Mouse (Mus musculus) lung, embryonic 16.5 days (tissue): Measurements from ENCODE around the gene Mybl2. TPM values are rescaled to one million over a fixed set of nuclear protein-coding genes. Genes with fewer than 3 reads are reported as not detected.

Experiments used
- ATAC-seq: fragments of 200-750 bp; cut with Nextera tagmentation; 2 replicates; pipeline ENCODE4 v1.8.0; 2017; ENCODE audit warnings: low read depth, mild to moderate bottlenecking, moderate library complexity
- H3K27ac ChIP-seq: fragments of 300-500 bp; sonication (generic); 2 replicates; pipeline ENCODE4 v1.5.1; 2014; ENCODE audit warnings: mild to moderate bottlenecking, control low read depth, low read length
- H3K27me3 ChIP-seq: fragments of 300-500 bp; sonication (generic); 2 replicates; pipeline ENCODE4 v1.6.1; 2014; ENCODE audit warnings: low read depth, low read length, mixed read lengths; ENCODE audit not compliant: control insufficient read depth, insufficient read depth
- H3K36me3 ChIP-seq: fragments of 300-500 bp; sonication (generic); 2 replicates; pipeline ENCODE4 v1.6.1; 2014; ENCODE audit warnings: low read length; ENCODE audit not compliant: control insufficient read depth, insufficient read depth
- H3K4me1 ChIP-seq: fragments of 300-500 bp; sonication (generic); replicated peaks from 2 replicates; pipeline ENCODE4 v1.6.1; 2014; ENCODE audit warnings: low read length, mixed read lengths; ENCODE audit not compliant: control insufficient read depth, insufficient read depth
- H3K4me2 ChIP-seq: fragments of 300-500 bp; sonication (generic); 2 replicates; pipeline ENCODE4 v1.6.1; 2014; ENCODE audit warnings: low read depth, low read length, control low read depth
- H3K4me3 ChIP-seq: fragments of 300-500 bp; sonication (generic); 2 replicates; pipeline ENCODE4 v1.5.1; 2014; ENCODE audit warnings: mild to moderate bottlenecking, low read length, control low read depth
- H3K9ac ChIP-seq: fragments of 300-500 bp; sonication (generic); 2 replicates; pipeline ENCODE4 v1.6.1; 2014; ENCODE audit warnings: low read length, control low read depth
- H3K9me3 ChIP-seq: fragments of 300-500 bp; sonication (generic); 2 replicates; pipeline ENCODE4 v1.6.1; 2016; ENCODE audit warnings: low read length; ENCODE audit not compliant: control insufficient read depth
- WGBS: fragments of 180-500 bp; shearing (Covaris S2); extraction: QIAGEN DNeasy Blood & Tissue Kit; methylation state at CpG from one replicate; pipeline ENCODE4 v1.1.7; 2014; 5-methylcytosine and 5-hydroxymethylcytosine counted together
- polyA plus RNA-seq: library from polyadenylated mRNA; unstranded; fragments of >200 nt; fragmentation: Nextera tagmentation; extraction: Ambion mirVana; gene quantifications from 2 replicates; pipeline ENCODE4 v1.2.1, GENCODE M21; 2015

Mybl2 gene
- polyA plus RNA-seq, 1 experiment from 2014 or later: 25.6 TPM

DNA sequence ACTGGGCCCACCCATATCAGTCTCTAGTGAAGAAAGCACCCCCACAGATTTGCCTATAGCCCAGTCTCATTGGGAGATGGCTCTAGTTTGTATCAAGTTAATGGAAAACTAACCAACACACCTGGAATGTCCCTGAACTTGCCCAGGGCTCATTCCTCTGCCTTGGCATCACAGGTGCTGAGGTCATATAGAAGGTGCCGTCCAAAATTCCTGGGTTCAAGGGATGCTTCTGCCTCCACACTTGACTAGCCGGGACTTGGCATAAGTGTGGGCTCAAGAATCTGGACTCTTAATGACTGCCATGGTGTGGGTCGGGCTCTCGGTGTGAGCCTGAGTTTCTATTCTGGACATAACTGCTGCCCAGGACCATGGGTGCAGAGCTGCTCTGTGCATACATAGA is 24.6 kb downstream of the Mybl2 start:
- H3K4me1 ChIP-seq: no peaks in the 10 kb centered on the region
- no peaks in the 10 kb centered on the region for H3K27me3 ChIP-seq
- H3K36me3 ChIP-seq: peaks cover 9% of the 10 kb centered on the region; the same call in 1 of the 2 replicates
- ATAC-seq: no peak
- 86% methylated on average over 4 of the region's 4 CpGs for WGBS
- no peak overlapping the region for H3K27ac ChIP-seq
- no peak overlapping the region for H3K4me2 ChIP-seq
- no peak overlapping the region for H3K4me3 ChIP-seq
- no peaks in the 10 kb centered on the region for H3K9me3 ChIP-seq
- no peak overlapping the region for H3K9ac ChIP-seq

DNA sequence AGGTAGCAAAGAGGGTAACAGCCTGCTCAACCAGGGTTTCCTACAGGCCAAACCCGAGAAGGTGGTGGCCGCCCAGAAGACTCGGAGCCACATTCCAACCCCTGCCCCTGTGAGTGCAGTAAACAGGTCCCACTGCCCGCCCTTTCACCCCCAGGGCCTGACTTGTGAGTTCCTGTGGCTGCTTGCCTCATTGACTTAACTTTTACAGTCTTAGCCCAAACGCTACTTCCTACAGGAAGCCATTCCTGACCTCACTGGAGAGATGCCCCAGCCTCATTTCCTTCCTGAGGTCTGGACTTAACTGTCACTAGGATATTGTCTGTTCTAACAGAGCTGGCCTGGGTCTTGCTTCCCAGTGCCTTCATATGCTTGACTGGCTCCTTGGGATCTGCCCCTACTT is 28.1 kb downstream of the Mybl2 start:
- no peak for ATAC-seq
- WGBS: 58% methylated on average over 5 of the region's 5 CpGs
- H3K9ac ChIP-seq: no peak overlapping the region

GRCm38 (mm10) chr2:163084519-163084918 is 30.0 kb downstream of the Mybl2 start:
- Histone ChIP-seq H3K27me3 (no peaks in the 10 kb centered on the region), H3K36me3 (peaks cover 3% of the 10 kb centered on the region; the same call in 1 of the 2 replicates), H3K4me1 (no peaks in the 10 kb centered on the region), H3K9ac (no peak overlapping the region), H3K4me3 (no peak overlapping the region), H3K27ac (no peak overlapping the region), H3K4me2 (no peak overlapping the region), H3K9me3 (no peaks in the 10 kb centered on the region)
- WGBS: 85% methylated on average over 3 of the region's 3 CpGs
- ATAC-seq: no peak

More for the DNA sequence above, 28.1 kb downstream of the Mybl2 start:
- H3K27me3 ChIP-seq: no peaks in the 10 kb centered on the region
- H3K4me1 ChIP-seq: no peaks in the 10 kb centered on the region
- H3K36me3 ChIP-seq: peaks cover 9% of the 10 kb centered on the region; the same call in 1 of the 2 replicates
- H3K4me3 ChIP-seq: no peak overlapping the region
- H3K9me3 ChIP-seq: no peaks in the 10 kb centered on the region
- H3K27ac ChIP-seq: no peak overlapping the region
- no peak overlapping the region for H3K4me2 ChIP-seq

GRCm38 (mm10) chr2:163085047-163085446 is 30.6 kb downstream of the Mybl2 start:
- Histone ChIP-seq H3K9ac (no peak overlapping the region), H3K9me3 (no peaks in the 10 kb centered on the region), H3K4me3 (no peak overlapping the region), H3K4me1 (no peaks in the 10 kb centered on the region), H3K27me3 (no peaks in the 10 kb centered on the region), H3K4me2 (no peak overlapping the region), H3K27ac (no peak overlapping the region), H3K36me3 (peaks cover 3% of the 10 kb centered on the region; the same call in 1 of the 2 replicates)
- 82% methylated on average over 6 of the region's 6 CpGs for WGBS
- ATAC-seq: no peak

- H3K4me2 ChIP-seq: no peak overlapping the region
- no peaks in the 10 kb centered on the region for H3K9me3 ChIP-seq
- H3K36me3 ChIP-seq: peaks cover 3% of the 10 kb centered on the region; the same call in 1 of the 2 replicates
- no peaks in the 10 kb centered on the region for H3K4me1 ChIP-seq
- ATAC-seq: no peak
- H3K4me3 ChIP-seq: no peak overlapping the region
- WGBS: 69% methylated on average over 8 of the region's 8 CpGs
- no peak overlapping the region for H3K27ac ChIP-seq
- no peaks in the 10 kb centered on the region for H3K27me3 ChIP-seq
- H3K9ac ChIP-seq: no peak overlapping the region
These were observed 32.1 kb downstream of the Mybl2 start for GRCm38 (mm10) chr2:163086561-163086960.

DNA sequence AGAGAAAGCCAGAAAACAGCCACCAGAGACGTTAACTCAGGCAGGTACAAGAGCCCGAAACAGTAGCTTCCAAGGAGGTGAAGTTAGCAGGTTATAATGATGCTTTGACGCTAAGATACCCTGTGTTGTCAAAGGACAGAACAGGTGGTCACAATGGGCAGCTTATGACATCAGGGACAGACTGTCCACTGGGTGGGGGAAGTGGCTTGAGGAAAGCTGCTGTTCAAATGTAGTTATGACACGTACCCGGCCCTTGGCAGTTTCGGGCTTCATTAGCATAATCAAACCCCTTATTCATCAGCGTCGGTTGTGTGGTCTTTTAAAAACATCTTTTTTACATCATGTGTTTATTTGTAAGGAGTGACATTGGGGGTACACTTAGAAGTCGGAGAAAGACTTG is 33.2 kb downstream of the Mybl2 start, which contains the start of gene Gtsf1l:
Gene Gtsf1l, minus strand, starts transcription at position 128 of the 400 bp plus-strand sequence.
- Histone ChIP-seq H3K9ac (no peak within 1 kb of the TSS), H3K9me3 (no peaks in the 10 kb centered on the region), H3K4me1 (no peaks in the 10 kb centered on the region), H3K4me3 (no peak within 1 kb of the TSS), H3K27me3 (no peaks in the 10 kb centered on the region), H3K4me2 (no peak within 1 kb of the TSS), H3K36me3 (peaks cover 1% of the 10 kb centered on the region; the same call in 1 of the 2 replicates), H3K27ac (no peak within 1 kb of the TSS)
- WGBS: 80% methylated on average over 9 of the region's 9 CpGs
- no peak for ATAC-seq

GRCm38 (mm10) chr2:163089475-163090123 is 35.1 kb downstream of the Mybl2 start:
- Histone ChIP-seq H3K4me3 (no peak overlapping the region), H3K4me2 (no peak overlapping the region), H3K27me3 (no peaks in the 10 kb centered on the region), H3K36me3 (no peaks in the 10 kb centered on the region), H3K27ac (no peak overlapping the region), H3K9ac (no peak overlapping the region), H3K9me3 (no peaks in the 10 kb centered on the region), H3K4me1 (no peaks in the 10 kb centered on the region)
- ATAC-seq: no peak
- WGBS: 69% methylated on average over 5 of the region's 5 CpGs

DNA sequence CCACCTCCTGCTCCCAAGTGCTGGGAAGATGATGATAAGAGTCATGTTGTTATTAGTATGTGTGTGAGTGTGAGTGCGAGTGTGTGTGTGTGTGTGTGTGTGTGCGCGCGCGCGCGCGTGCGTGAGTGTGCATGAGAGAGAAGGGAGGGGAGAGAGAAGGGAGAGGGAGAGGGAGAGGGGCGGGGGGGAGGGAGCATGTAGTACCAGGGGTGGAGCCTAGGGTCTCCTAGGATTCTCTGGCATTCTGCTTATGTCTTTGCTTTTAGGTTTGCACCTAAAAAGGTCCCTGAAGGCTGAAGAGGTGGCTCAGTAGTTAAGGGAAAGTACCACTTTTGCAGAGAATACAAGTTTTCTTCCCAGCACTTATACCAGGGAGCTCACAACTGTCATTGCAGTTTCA is 40.4 kb downstream of the Mybl2 start:
- Histone ChIP-seq H3K36me3 (no peaks in the 10 kb centered on the region), H3K4me2 (no peak overlapping the region), H3K4me3 (no peak overlapping the region), H3K9me3 (no peaks in the 10 kb centered on the region), H3K27ac (no peak overlapping the region), H3K9ac (no peak overlapping the region), H3K27me3 (no peaks in the 10 kb centered on the region), H3K4me1 (no peaks in the 10 kb centered on the region)
- no peak for ATAC-seq
- 90% methylated on average over 10 of the region's 10 CpGs for WGBS

GRCm38 (mm10) chr2:163095784-163096183 is 41.3 kb downstream of the Mybl2 start:
- 25% methylated on average over 3 of the region's 3 CpGs for WGBS
- H3K36me3 ChIP-seq: no peaks in the 10 kb centered on the region
- 0 out of 2 replicates have a peak, but pooled peaks cover 3% of the 10 kb centered on the region for H3K4me1 ChIP-seq
- no peaks in the 10 kb centered on the region for H3K9me3 ChIP-seq
- H3K9ac ChIP-seq: no peak overlapping the region
- no peak overlapping the region for H3K27ac ChIP-seq
- peak; percentile 70 for ATAC-seq
- no peaks in the 10 kb centered on the region for H3K27me3 ChIP-seq
- no peak overlapping the region for H3K4me3 ChIP-seq
- H3K4me2 ChIP-seq: no peak overlapping the region
